Comparison of ENCODE assay signal across 9 mouse cellular contexts in the genomic region with DNA sequence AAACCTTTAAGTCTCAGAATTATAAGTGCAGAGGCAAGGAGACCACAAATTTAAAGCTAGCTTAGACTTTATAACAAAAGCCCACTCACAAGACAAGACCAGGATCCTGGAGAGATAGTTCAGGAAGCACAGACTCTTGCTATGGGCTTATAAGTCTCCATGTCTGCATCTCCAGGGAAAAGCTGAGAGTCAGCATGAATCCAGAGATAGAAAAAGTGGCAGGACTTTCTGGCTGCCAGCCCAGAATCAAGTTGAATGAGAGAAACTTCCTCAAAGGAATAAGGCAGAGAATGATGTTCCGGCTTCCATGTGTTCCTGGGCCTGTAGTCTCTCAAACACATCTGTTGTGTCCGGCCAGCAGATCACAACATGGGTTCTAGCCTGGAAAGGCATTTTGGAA.
DNase-seq lines count a peak whose midpoint lies in the region; ATAC-seq and TF ChIP-seq lines count a peak whose summit lies in the region.
"Had no signal": no experiment of that assay in that cellular context is flagged by ENCODE, and none has a peak within 500 bp of the region (broad histone marks: within the 10 kb centered on the region; RNA-seq: fewer than 3 reads in every experiment).

No protein-coding gene starts in this region.

- TF ChIP-seq CTCF in lung, embryonic 14.5 days (IDR thresholded peaks at IDR 0.05; ENCODE audit: low read depth) = no peak

- no peak overlapping the region for H3K4me3 ChIP-seq in embryonic facial prominence, embryonic 14.5 days (ENCODE audit: low read depth, low read length)
- no peak overlapping the region for H3K4me3 ChIP-seq in embryonic facial prominence, embryonic 10.5 days
- no peak overlapping the region for H3K4me3 ChIP-seq in lung, embryonic 14.5 days (ENCODE audit: low read depth, low read length)

- no peaks in the 10 kb centered on the region for H3K9me3 ChIP-seq in embryonic facial prominence, embryonic 14.5 days (ENCODE audit: control insufficient read depth, low read length)
- H3K9me3 ChIP-seq in embryonic facial prominence, embryonic 10.5 days = no peaks in the 10 kb centered on the region
- no peaks in the 10 kb centered on the region for H3K9me3 ChIP-seq in lung, embryonic 14.5 days (ENCODE audit: low read depth, low read length)

- no peaks in the 10 kb centered on the region for H3K36me3 ChIP-seq in embryonic facial prominence, embryonic 14.5 days (ENCODE audit: control insufficient read depth, insufficient read depth, low read length)
- no peaks in the 10 kb centered on the region for H3K36me3 ChIP-seq in embryonic facial prominence, embryonic 10.5 days (replicated peaks)
- no peaks in the 10 kb centered on the region for H3K36me3 ChIP-seq in lung, embryonic 14.5 days (ENCODE audit: insufficient read depth)

- no peak overlapping the region for H3K27ac ChIP-seq in embryonic facial prominence, embryonic 14.5 days (replicated peaks; ENCODE audit: low read depth, low read length)
- H3K27ac ChIP-seq in embryonic facial prominence, embryonic 10.5 days (replicated peaks) = no peak overlapping the region
- peak overlapping the region; percentile 9; the same call in 1 of the 2 replicates for H3K27ac ChIP-seq in lung, embryonic 14.5 days (ENCODE audit: low read depth)
- H3K27ac ChIP-seq: liver, embryonic 14.5 days had no signal

- DNase-seq in embryonic facial prominence, embryonic 14.5 days (ENCODE audit: low spot score) = peak; percentile 59
- no peak for DNase-seq in embryonic facial prominence, embryonic 10.5 days (ENCODE audit: low spot score)
- DNase-seq in lung, embryonic 14.5 days = peak; percentile 85
- no peak for DNase-seq in lung, adult 18-20 months
- DNase-seq in heart, postnatal 4 days = peak; percentile 75
- DNase-seq in right cerebral cortex, postnatal 4 days = peak; percentile 77
- DNase-seq in embryo, embryonic 9.5 days (ENCODE audit: extremely low spot score) = no peak

- WGBS in embryonic facial prominence, embryonic 14.5 days = 63% methylated on average over 2 of the region's 2 CpGs
- WGBS in embryonic facial prominence, embryonic 10.5 days = 94% methylated on average over 2 of the region's 2 CpGs
- WGBS in lung, embryonic 14.5 days = 30% methylated on average over 2 of the region's 2 CpGs

- no peak for ATAC-seq in embryonic facial prominence, embryonic 14.5 days (ENCODE audit: low read depth)
- peak; percentile 8; the same call in 1 of the 2 replicates for ATAC-seq in lung, embryonic 14.5 days (ENCODE audit: insufficient read depth)
- ATAC-seq in inflammation-experienced regulatory T-cells, adult 6 months = no peak

- no peak overlapping the region for H3K9ac ChIP-seq in embryonic facial prominence, embryonic 14.5 days (ENCODE audit: low read depth, low read length)
- no peak overlapping the region for H3K9ac ChIP-seq in lung, embryonic 14.5 days
- H3K9ac ChIP-seq: liver, embryonic 14.5 days had no signal

- no peak overlapping the region for H3K4me2 ChIP-seq in embryonic facial prominence, embryonic 14.5 days (ENCODE audit: low read depth, low read length)
- H3K4me2 ChIP-seq in lung, embryonic 14.5 days = no peak overlapping the region

- H3K4me1 ChIP-seq in embryonic facial prominence, embryonic 14.5 days (ENCODE audit: control insufficient read depth, insufficient read depth, low read length) = no peaks in the 10 kb centered on the region
- no peaks in the 10 kb centered on the region for H3K4me1 ChIP-seq in embryonic facial prominence, embryonic 10.5 days
- H3K4me1 ChIP-seq in lung, embryonic 14.5 days (ENCODE audit: insufficient read depth) = no peaks in the 10 kb centered on the region

- H3K27me3 ChIP-seq in embryonic facial prominence, embryonic 14.5 days (replicated peaks; ENCODE audit: control insufficient read depth, insufficient read depth, low read length) = no peaks in the 10 kb centered on the region
- no peaks in the 10 kb centered on the region for H3K27me3 ChIP-seq in embryonic facial prominence, embryonic 10.5 days (replicated peaks; ENCODE audit: low read depth, poor library complexity, severe bottlenecking)
- no peaks in the 10 kb centered on the region for H3K27me3 ChIP-seq in lung, embryonic 14.5 days (ENCODE audit: insufficient read depth, low read length)

Comparison
In these comparisons a context has a peak if more than half of its experiments do, and no peak if none do; other contexts are left out.
1. DNase-seq: peak in embryonic facial prominence, embryonic 14.5 days (single experiment), lung, embryonic 14.5 days (single experiment), heart, postnatal 4 days (single experiment) and right cerebral cortex, postnatal 4 days (single experiment); none in embryonic facial prominence, embryonic 10.5 days (single experiment), lung, adult 18-20 months (0 of 2) and embryo, embryonic 9.5 days (single experiment).